Mouse (Mus musculus): ENCODE measurements around the gene Sim1. TPM values are rescaled to one million over a fixed set of nuclear protein-coding genes. Genes with fewer than 3 reads are reported as not detected.

Gene Sim1
- 0.70 and 0.95 TPM in 2 replicates for polyA plus RNA-seq (2012; rRNA removed)

GRCm38 (mm10) chr10:50894170-50894991 lies at the start of gene Sim1:
Gene Sim1, plus strand, starts transcription at chr10:50894754.

All from central nervous system, embryonic 18 days (tissue).